Mouse (Mus musculus): ENCODE results near the gene Psmd11.

DNA sequence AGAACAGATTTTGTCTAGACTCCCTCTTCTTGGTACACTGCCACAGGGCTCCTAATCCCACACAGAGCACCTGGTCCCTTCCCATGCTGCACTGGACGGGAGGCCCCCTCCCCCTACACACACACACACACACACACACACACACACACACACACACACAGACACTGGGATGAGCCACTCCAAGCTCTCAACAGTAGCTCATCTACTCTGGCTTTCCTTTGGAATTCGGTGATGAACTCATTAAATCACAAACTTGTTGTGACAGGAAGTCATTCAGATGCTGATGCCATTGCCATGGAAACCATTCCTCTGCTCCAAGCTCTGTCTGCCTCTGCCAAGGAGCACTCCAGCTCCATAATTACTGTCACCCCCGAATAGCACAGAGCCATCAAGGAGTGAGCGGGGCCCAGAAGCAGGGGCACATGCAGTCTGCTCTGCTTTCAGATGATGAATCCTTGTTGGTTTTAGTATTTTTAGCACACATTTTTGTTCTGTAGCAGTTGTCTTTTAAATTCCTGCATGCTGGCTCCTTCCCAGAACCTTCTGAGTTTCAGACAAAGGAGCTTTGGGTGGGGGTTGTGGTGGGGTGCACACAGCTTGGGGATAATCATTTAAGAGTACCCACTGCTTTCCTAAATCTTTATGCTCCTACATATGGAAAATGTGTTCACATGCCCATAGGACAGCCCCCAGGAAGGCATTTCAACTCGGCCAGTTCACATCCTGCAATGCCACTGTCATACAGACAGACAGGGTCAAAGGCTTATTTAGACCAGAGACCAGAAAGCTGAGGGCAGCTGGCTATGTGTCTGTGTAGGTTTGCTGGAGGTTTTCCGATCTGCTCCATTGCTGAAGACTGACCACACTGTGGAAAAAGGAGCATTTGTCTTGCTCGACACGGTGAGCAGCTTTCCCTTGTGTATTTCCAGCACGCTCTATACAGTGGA is 90.3 kb downstream of the Psmd11 start:
- TF ChIP-seq CTCF (IDR thresholded peaks at IDR 0.05; ENCODE audit: low read depth) (no peak), EP300 (IDR thresholded peaks at IDR 0.05; ENCODE audit: low read depth) (no peak)

Measured in liver, embryonic 14.5 days (tissue).